Mouse (Mus musculus): ENCODE results near the gene Sqstm1.
A peak's percentile ranks its signal among the peaks of the same experiment; 100 is the strongest.

The Sqstm1 gene

GRCm38 (mm10) chr11:50211322-50212059 lies 864 bp upstream of the Sqstm1 start:
- no peak for DNase-seq (ENCODE audit: low spot score)

GRCm38 (mm10) chr11:50210101-50210504 lies 524 bp downstream of the Sqstm1 start:
- peak; percentile 92 for DNase-seq (ENCODE audit: low spot score)

GRCm38 (mm10) chr11:50208039-50208438 lies 2.6 kb downstream of the Sqstm1 start:
- DNase-seq (ENCODE audit: low spot score): no peak

- no peak for DNase-seq (ENCODE audit: low spot score)
Observed at GRCm38 (mm10) chr11:50207344-50207743, 3.3 kb downstream of the Sqstm1 start.

- DNase-seq (ENCODE audit: low spot score): no peak
Observed at GRCm38 (mm10) chr11:50206037-50206436, 4.6 kb downstream of the Sqstm1 start.

- no peak for DNase-seq (ENCODE audit: low spot score)
Observed at GRCm38 (mm10) chr11:50205434-50205833, 5.2 kb downstream of the Sqstm1 start.

- no peak for DNase-seq (ENCODE audit: low spot score)
Observed at GRCm38 (mm10) chr11:50203302-50203827, 7.3 kb downstream of the Sqstm1 start.

GRCm38 (mm10) chr11:50201590-50201989 lies 9.0 kb downstream of the Sqstm1 start:
- no peak for DNase-seq (ENCODE audit: low spot score)

- no peak for DNase-seq (ENCODE audit: low spot score)
Observed at GRCm38 (mm10) chr11:50200613-50201012, 10.0 kb downstream of the Sqstm1 start.

GRCm38 (mm10) chr11:50198916-50199315 lies 11.7 kb downstream of the Sqstm1 start:
- no peak for DNase-seq (ENCODE audit: low spot score)

- DNase-seq (ENCODE audit: low spot score): no peak
Observed at GRCm38 (mm10) chr11:50198219-50198846, 12.3 kb downstream of the Sqstm1 start.

GRCm38 (mm10) chr11:50197500-50197899 lies 13.1 kb downstream of the Sqstm1 start:
- DNase-seq (ENCODE audit: low spot score): no peak

- DNase-seq (ENCODE audit: low spot score): no peak
Observed at GRCm38 (mm10) chr11:50194793-50195192, 15.8 kb downstream of the Sqstm1 start.

GRCm38 (mm10) chr11:50194070-50194469 lies 16.6 kb downstream of the Sqstm1 start:
- DNase-seq (ENCODE audit: low spot score): no peak

GRCm38 (mm10) chr11:50192278-50192677 lies 18.3 kb downstream of the Sqstm1 start:
- DNase-seq (ENCODE audit: low spot score): no peak

GRCm38 (mm10) chr11:50190362-50190761 lies 20.3 kb downstream of the Sqstm1 start:
- DNase-seq (ENCODE audit: low spot score): no peak

GRCm38 (mm10) chr11:50188682-50189081 lies 21.9 kb downstream of the Sqstm1 start:
- DNase-seq (ENCODE audit: low spot score): no peak

GRCm38 (mm10) chr11:50184788-50185187 lies 25.8 kb downstream of the Sqstm1 start:
- no peak for DNase-seq (ENCODE audit: low spot score)

GRCm38 (mm10) chr11:50182702-50183101 lies 27.9 kb downstream of the Sqstm1 start:
- no peak for DNase-seq (ENCODE audit: low spot score)

GRCm38 (mm10) chr11:50180478-50181231 lies 30.0 kb downstream of the Sqstm1 start:
- no peak for DNase-seq (ENCODE audit: low spot score)

- no peak for DNase-seq (ENCODE audit: low spot score)
Observed at GRCm38 (mm10) chr11:50178532-50179488, 31.8 kb downstream of the Sqstm1 start.
